Mouse (Mus musculus): ENCODE results near the gene Kazn.

- TF ChIP-seq ZC3H11A (IDR thresholded peaks at IDR 0.05; ENCODE audit: borderline replicate concordance, low read depth, low read length) (no peak), HCFC1 (IDR thresholded peaks at IDR 0.05; ENCODE audit: borderline replicate concordance, insufficient read depth, low read length) (no peak), ZNF384 (IDR thresholded peaks at IDR 0.05; ENCODE audit: low read depth, low read length) (no peak), MAFK (IDR thresholded peaks at IDR 0.05; ENCODE audit: insufficient read depth, low read depth, low read length) (no peak)
Observed at GRCm38 (mm10) chr4:142234828-142235227, 4.4 kb downstream of the Kazn start.

Data from ES-E14 (cell line).